Mouse (Mus musculus) left cerebral cortex, adult 2 months (tissue): ENCODE measurements around the gene Kcng3. TPM values are rescaled to one million over a fixed set of nuclear protein-coding genes. Genes with fewer than 3 reads are reported as not detected.

Experiments used
- DNase-seq, 2 experiments: peaks; one replicate each; pipeline ENCODE4 v3.0.0; 2021 to 2022; ENCODE audit warnings: low spot score in 2 of 2, mixed read lengths in 1 of 2; ENCODE audit errors: extremely low spot score in 1 of 2
- H3K27ac ChIP-seq: fragments of 200-600 bp; 2 replicates; pipeline ENCODE4 v1.8.1; 2022
- H3K4me3 ChIP-seq: fragments of 200-600 bp; 2 replicates; pipeline ENCODE4 v1.8.1; 2022
- CTCF ChIP-seq: fragments of 200-600 bp; IDR thresholded peaks from 2 replicates; pipeline ENCODE4 v1.8.1; 2022; ENCODE audit warnings: antibody characterized with exemption, mild to moderate bottlenecking, moderate library complexity
- intact Hi-C: fragments of 180-260 bp; cut with DNase I; formaldehyde crosslinking; loops from one replicate; pipeline ENCODE4 v1.15.1; 2025
- total RNA-seq, 2 experiments: library from RNA; stranded (reverse); gene quantifications; 2 replicates each; pipeline ENCODE4 v1.2.3; 2021

The Kcng3 gene
- total RNA-seq, 2 experiments from 2014 or later, result 11.6 to 12.0 TPM

DNA sequence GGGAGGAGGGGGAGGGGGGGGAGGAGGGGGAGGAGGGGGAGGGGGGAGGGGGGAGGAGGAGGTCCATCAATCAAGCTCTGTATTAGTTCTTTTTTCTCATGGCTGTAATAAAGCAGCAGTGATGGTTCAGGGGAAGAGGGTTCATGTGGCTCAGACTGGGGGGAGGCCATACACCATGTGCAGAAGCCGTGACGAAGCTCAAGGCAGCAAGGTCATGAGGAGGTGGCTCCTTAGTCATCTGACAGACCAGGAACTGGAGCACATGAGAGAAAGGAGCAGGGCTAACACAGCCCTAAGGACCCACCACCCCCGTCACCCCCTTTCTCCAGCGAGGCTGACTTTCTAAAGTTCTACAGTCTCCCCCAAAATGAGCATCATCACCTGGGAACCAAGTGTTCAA, 22.2 kb downstream of the Kcng3 start:
- intact Hi-C loops, result no loop called here
- no peak overlapping the region for H3K4me3 ChIP-seq
- no peak for DNase-seq
- no peak overlapping the region for H3K27ac ChIP-seq
- no peak for TF ChIP-seq CTCF

DNA sequence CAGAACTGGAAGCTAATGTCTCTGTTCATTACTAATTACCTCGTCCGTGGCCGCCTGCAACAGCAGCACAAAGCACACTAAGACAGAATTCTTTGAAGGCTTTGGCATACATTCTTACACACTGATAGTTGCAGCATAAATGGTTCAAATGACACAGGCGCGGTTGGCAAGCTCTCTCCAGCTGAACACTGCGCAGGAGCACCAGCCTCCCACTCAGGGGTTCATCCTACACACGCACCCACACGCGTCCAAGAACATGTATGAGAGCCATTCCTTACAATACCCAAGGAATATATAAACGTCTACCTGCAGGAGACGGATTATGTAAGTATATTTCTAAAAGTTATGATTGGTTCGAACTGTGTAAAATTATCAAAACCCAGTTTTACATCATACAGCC, 30.7 kb downstream of the Kcng3 start:
- Histone ChIP-seq H3K27ac (no peak overlapping the region), H3K4me3 (no peak overlapping the region)
- DNase-seq, result peak; percentile 37 to 38
- TF ChIP-seq CTCF, result no peak
- intact Hi-C loops, result no loop called here

DNA sequence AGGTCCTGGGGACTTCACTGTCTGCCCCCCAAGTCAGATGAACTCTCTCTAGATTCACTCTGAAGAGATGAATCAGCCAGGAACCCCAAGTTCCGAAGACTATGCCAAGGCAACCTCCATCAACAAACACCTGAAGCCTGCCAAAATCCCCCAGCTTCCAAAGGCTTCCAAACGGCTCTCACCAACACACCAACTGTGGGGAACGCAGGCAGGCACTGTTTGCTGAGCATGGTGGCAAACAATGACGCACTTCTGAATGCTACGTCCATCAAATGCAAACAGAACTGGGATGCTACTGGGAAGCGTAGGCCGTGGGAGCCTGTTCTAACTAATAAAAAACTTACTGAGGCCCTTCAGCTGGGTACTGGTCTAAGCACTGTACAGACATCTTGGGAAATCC, 35.7 kb downstream of the Kcng3 start:
- intact Hi-C loops, result no loop called here
- TF ChIP-seq CTCF, result no peak
- H3K27ac ChIP-seq, result no peak overlapping the region
- DNase-seq, result no peak
- H3K4me3 ChIP-seq, result no peak overlapping the region

DNA sequence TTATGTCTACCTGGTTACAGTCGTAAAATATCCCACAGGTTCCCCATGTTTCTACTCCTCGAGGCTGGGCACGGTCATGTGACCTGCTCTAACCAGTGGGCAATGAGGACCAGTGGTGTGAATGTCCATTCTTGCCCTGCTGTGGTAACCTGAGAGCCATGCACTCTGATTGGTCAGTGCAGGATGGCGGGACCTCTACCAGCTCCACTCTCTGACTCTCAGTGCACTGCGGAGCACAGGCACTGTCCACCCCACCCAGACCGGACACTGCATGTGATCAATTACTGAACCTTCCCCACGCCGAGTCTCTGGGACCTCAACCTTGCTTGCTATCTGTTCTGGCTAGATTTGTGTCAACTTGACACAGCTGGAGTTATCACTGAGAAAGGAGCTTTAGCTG, 37.2 kb downstream of the Kcng3 start:
- no peak for TF ChIP-seq CTCF
- Histone ChIP-seq H3K4me3 (no peak overlapping the region), H3K27ac (no peak overlapping the region)
- intact Hi-C loops, result no loop called here
- DNase-seq, result no peak

DNA sequence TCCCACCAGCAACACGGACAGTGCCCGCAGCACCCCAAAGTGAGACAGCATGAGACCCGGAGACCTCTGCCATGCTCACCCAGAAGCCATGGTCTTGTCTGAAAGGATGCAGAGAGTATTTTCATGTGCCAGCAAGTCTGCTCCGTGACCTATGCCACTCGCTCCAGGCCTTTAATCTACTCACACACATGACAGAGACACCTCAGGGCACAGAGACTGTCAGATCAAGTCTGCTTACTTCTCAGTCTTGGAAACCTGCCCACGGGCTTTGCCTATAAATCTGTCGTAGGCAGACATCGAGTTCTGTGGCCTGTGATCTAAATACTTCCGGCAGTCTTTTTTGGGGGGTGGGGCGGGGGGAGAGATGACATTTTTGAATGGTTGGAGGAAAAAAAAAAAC, 38.3 kb downstream of the Kcng3 start:
- H3K4me3 ChIP-seq, result no peak overlapping the region

DNA sequence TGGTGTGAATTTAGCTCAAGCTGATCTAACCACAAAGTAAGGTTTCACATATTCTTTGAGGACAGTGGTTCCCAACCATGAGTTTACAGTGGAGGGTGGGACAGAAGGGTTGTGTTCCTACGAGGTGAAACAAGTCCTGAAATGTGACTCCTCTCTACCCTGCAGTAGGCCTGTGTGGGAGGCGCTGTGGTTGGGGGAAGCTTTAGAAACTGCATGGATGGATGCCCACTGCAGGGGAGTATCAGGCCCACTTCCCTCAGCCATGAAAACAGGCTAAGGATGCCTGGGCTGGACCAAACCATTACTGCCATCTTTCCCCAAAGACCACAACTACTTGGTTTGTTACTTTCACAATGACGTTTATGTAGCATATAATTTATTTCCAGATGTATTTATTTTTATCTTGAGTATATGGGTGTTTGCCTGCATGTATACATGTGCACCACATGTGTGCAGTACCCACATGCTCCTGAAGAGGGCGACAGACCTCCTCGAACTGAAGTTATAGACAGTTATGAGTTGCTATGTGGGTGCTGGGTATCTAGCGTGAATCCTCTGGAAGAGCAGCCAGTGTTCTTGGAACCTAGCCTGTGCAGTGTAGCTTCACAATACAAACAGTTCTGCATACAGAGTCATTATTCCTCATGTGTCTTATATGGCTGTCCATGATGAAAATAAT, 42.9 kb downstream of the Kcng3 start:
- TF ChIP-seq CTCF, result peak; percentile 37
- no peak overlapping the region for H3K27ac ChIP-seq
- intact Hi-C loops, result loop anchor here (5.0 kb wide), 2 partner anchors 42 to 193 kb away; no protein-coding TSS in a partner anchor
- H3K4me3 ChIP-seq, result no peak overlapping the region
- DNase-seq, result no peak

More for the DNA sequence above, 38.3 kb downstream of the Kcng3 start:
- no peak for DNase-seq
- intact Hi-C loops, result no loop called here
- no peak overlapping the region for H3K27ac ChIP-seq
- no peak for TF ChIP-seq CTCF

DNA sequence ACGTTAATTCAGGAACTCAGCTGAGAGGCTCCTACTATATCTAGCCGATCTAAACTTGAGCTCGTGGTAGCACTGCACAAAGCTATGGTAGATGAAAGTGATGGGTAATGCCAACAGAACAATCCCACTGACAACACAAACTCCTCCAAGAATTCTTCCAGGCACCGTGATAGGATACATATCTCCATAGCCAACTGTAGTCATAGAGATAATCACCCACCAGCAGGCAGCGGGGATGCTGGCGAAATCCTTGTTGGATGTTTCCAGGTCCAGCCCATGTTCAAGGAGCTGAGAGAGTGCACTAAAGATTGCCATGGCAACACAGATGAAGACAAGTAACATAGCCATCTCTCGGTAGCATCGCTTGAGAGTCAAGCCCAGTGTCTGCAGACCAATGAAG, 44.0 kb downstream of the Kcng3 start:
- TF ChIP-seq CTCF, result no peak
- Histone ChIP-seq H3K4me3 (no peak overlapping the region), H3K27ac (no peak overlapping the region)
- peak; percentile 24 to 53 for DNase-seq
- intact Hi-C loops, result loop anchor here (2.0 to 5.0 kb wide), 3 partner anchors 40 to 195 kb away; no protein-coding TSS in a partner anchor

DNA sequence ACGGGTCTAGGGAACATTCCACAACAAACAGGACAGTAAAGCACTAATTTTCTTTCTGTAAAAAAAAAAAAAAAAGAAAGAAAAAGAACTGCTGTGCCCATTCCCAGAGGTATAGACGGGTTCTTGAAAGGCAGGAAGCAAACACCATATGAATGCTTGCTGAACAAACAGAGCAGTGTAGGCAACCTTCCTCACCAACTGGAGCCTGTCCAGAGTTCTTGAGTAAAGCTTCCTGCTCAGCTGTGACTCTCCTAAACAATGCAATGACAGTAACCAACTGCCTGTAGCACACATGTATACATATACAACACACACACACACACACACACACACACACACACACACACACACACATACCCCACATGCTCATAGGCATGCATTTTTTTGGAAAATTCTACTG, 49.1 kb downstream of the Kcng3 start:
- DNase-seq, result no peak
- no peak for TF ChIP-seq CTCF
- intact Hi-C loops, result no loop called here
- Histone ChIP-seq H3K27ac (no peak overlapping the region), H3K4me3 (no peak overlapping the region)

DNA sequence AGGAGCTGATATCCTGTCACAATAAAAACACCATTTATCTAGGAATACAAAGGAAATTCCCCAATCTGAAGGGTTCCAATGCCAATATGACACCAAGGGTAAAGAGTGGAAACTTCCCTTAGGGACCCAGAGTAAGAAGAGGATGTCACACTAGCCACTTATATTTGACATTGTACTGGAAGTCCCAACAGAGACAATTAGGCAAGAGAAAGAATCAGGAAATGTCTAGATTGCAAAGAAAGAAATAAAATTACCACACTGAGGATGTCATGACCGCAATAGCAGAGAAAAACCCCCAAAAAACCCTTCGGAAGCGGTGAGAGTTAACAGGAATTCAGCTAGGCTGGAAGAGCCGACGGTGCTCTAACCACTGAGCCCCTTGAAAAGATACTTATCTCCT, 51.0 kb downstream of the Kcng3 start:
- Histone ChIP-seq H3K4me3 (no peak overlapping the region), H3K27ac (no peak overlapping the region)
- no peak for DNase-seq
- intact Hi-C loops, result no loop called here
- no peak for TF ChIP-seq CTCF

DNA sequence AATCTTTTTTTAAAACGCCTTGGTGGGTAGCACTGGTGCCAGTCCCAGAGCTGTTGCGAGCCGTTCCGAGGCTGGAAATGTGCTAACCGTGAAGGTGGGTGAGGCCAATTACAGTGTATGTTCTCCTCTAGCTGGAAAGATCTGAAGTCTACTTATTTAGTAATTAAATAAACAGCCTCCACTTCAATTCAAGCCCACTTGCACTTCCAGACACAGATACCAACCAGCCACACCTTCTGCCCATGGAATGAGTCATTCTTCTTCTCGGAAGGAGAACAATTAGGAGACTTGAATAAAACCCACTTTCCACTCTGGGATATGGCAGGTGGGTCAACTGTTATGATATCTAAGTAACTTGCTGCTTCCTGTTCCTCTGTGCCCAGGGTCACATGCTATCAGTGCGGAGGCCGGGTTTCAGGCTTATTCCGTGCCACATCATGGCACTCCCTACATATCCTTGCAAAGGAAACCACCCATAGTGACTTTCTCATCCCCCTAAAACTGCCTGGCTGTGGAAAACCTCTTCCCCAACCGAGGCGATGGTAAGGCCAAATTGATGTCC, 54.8 kb downstream of the Kcng3 start:
- no peak for TF ChIP-seq CTCF
- intact Hi-C loops, result no loop called here
- Histone ChIP-seq H3K4me3 (no peak overlapping the region), H3K27ac (no peak overlapping the region)
- no peak for DNase-seq

DNA sequence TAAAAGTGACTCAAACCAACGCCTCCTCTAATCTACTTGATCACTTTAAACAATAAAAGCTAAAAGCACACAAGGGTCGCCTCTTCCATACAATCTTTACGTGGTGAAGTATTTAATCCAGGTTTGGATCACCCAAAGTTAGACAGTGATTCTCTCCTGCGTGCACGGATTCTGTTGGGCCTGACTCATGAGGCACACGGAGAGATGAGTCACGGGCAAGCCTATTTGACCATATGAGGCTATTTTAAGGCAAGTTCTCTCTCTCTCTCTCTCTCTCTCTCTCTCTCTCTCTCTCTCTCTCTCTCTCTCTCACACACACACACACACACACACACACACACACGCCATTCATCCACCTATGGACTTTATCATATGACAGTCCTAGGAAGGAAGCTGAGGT, 57.1 kb downstream of the Kcng3 start:
- no peak for DNase-seq
- intact Hi-C loops, result no loop called here
- Histone ChIP-seq H3K27ac (no peak overlapping the region), H3K4me3 (no peak overlapping the region)
- no peak for TF ChIP-seq CTCF

DNA sequence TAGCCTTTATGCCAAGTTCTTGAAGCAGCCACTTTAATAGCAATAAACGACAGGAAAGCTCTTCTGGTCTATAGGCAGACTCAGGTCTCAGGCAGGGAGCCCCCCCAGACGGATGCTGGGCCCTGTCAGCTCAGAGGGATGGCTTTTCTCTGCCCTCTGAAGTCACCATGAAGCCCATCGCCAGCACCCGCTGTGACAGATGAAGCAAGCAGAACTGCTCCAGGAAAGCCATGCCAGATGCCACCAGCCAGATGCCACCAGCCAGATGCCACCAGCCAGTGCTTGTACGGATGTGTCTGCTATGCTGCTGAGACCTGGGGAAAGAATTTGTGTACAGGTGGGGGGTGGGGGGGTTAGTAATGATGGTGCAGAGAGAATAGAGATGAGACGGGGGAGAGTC, 58.6 kb downstream of the Kcng3 start:
- no peak for TF ChIP-seq CTCF
- intact Hi-C loops, result no loop called here
- Histone ChIP-seq H3K4me3 (no peak overlapping the region), H3K27ac (no peak overlapping the region)
- no peak for DNase-seq

DNA sequence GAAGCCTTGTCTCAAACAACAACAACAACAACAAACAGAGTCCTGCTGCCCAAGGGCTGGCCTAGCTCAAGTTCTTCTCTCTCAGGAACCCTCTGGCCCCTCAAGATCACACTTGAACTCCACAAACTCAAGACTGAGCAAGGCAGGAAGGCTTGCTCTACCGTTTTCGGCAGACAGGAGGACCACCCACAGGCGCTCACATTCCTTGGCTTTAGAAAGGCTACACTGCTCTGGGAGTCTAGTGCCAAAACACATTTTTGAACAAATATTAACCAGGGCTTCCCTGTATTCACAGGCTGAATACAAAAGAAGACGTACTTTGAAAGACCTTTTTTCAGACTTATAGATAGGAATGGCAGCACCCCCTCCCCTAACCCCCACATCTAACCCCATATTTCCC, 59.3 kb downstream of the Kcng3 start:
- DNase-seq, result no peak
- intact Hi-C loops, result no loop called here
- no peak for TF ChIP-seq CTCF
- Histone ChIP-seq H3K27ac (no peak overlapping the region), H3K4me3 (no peak overlapping the region)
